Mouse (Mus musculus) lung, embryonic 14.5 days (tissue): ENCODE measurements at regions not wholly inside any gene's neighbourhood (a gene's known extent, or its start where the extent isn't known, plus 50 kb on each side); places are given as distances from the start of the nearest gene placed in this dataset.

Source experiments
- ATAC-seq: fragments of 200-750 bp; cut with Nextera tagmentation; 2 replicates; pipeline ENCODE4 v1.8.0; 2017; ENCODE audit warnings: mild to moderate bottlenecking, moderate TSS enrichment, moderate library complexity; ENCODE audit not compliant: insufficient read depth
- DNase-seq: peaks from one replicate; pipeline ENCODE4 v3.0.0-alpha.2; 2015
- H3K27ac ChIP-seq: fragments of 300-500 bp; sonication (generic); 2 replicates; pipeline ENCODE4 v1.5.1; 2014; ENCODE audit warnings: low read depth, mild to moderate bottlenecking, moderate library complexity
- H3K27me3 ChIP-seq: fragments of 300-500 bp; sonication (generic); 2 replicates; pipeline ENCODE4 v1.6.1; 2014; ENCODE audit warnings: low read length, control low read depth; ENCODE audit not compliant: insufficient read depth
- H3K36me3 ChIP-seq: fragments of 300-500 bp; sonication (generic); 2 replicates; pipeline ENCODE4 v1.6.1; 2014; ENCODE audit warnings: control low read depth; ENCODE audit not compliant: insufficient read depth
- H3K4me1 ChIP-seq: fragments of 300-500 bp; sonication (generic); 2 replicates; pipeline ENCODE4 v1.6.1; 2014; ENCODE audit warnings: antibody characterized with exemption, control low read depth; ENCODE audit not compliant: insufficient read depth
- H3K4me2 ChIP-seq: fragments of 300-500 bp; sonication (generic); 2 replicates; pipeline ENCODE4 v1.6.1; 2014; ENCODE audit warnings: mild to moderate bottlenecking
- H3K4me3 ChIP-seq: fragments of 300-500 bp; sonication (generic); 2 replicates; pipeline ENCODE4 v1.5.1; 2014; ENCODE audit warnings: low read depth, low read length
- H3K9ac ChIP-seq: fragments of 300-500 bp; sonication (generic); 2 replicates; pipeline ENCODE4 v1.6.1; 2014
- H3K9me3 ChIP-seq: fragments of 300-500 bp; sonication (generic); 2 replicates; pipeline ENCODE4 v1.6.1; 2016; ENCODE audit warnings: low read depth, low read length, control low read depth
- CTCF ChIP-seq: IDR thresholded peaks from 2 replicates; pipeline ENCODE4 v1.5.1; 2016; ENCODE audit warnings: antibody characterized with exemption, low read depth
- WGBS: fragments of 180-500 bp; shearing (Covaris S2); extraction: QIAGEN DNeasy Blood & Tissue Kit; methylation state at CpG from one replicate; pipeline ENCODE4 v1.1.7; 2014; 5-methylcytosine and 5-hydroxymethylcytosine counted together

GRCm38 (mm10) chr6:101021650-101022049 lies 188.2 kb downstream of the Ppp4r2 start:
- WGBS: 66% methylated on average over 3 of the region's 3 CpGs
- Histone ChIP-seq H3K4me2 (no peak overlapping the region), H3K9me3 (no peaks in the 10 kb centered on the region), H3K36me3 (no peaks in the 10 kb centered on the region), H3K27ac (no peak overlapping the region), H3K9ac (no peak overlapping the region), H3K4me1 (no peaks in the 10 kb centered on the region), H3K27me3 (no peaks in the 10 kb centered on the region), H3K4me3 (no peak overlapping the region)
- TF ChIP-seq CTCF: no peak
- ATAC-seq (no peak), DNase-seq (no peak)

- Histone ChIP-seq H3K4me2 (no peak overlapping the region), H3K36me3 (no peaks in the 10 kb centered on the region), H3K4me3 (no peak overlapping the region), H3K9ac (no peak overlapping the region), H3K27ac (no peak overlapping the region), H3K4me1 (no peaks in the 10 kb centered on the region), H3K27me3 (no peaks in the 10 kb centered on the region), H3K9me3 (no peaks in the 10 kb centered on the region)
- 91% methylated on average over 4 of the region's 4 CpGs for WGBS
- no peak for TF ChIP-seq CTCF
- ATAC-seq: no peak
- DNase-seq: no peak
These were observed 192.4 kb downstream of the Ppp4r2 start for GRCm38 (mm10) chr6:101025816-101026215.

- Histone ChIP-seq H3K4me3 (no peak overlapping the region), H3K9ac (no peak overlapping the region), H3K4me2 (no peak overlapping the region), H3K27me3 (no peaks in the 10 kb centered on the region), H3K9me3 (no peaks in the 10 kb centered on the region), H3K36me3 (no peaks in the 10 kb centered on the region), H3K4me1 (no peaks in the 10 kb centered on the region), H3K27ac (no peak overlapping the region)
- no peak for TF ChIP-seq CTCF
- WGBS: 70% methylated on average over 10 of the region's 10 CpGs
- ATAC-seq (no peak), DNase-seq (no peak)
These were observed 194.0 kb downstream of the Ppp4r2 start for GRCm38 (mm10) chr6:101027462-101027861.

- no peaks in the 10 kb centered on the region for H3K9me3 ChIP-seq
- DNase-seq (no peak), ATAC-seq (no peak)
- H3K4me1 ChIP-seq: no peaks in the 10 kb centered on the region
- H3K36me3 ChIP-seq: no peaks in the 10 kb centered on the region
- TF ChIP-seq CTCF: no peak
- H3K27me3 ChIP-seq: no peaks in the 10 kb centered on the region
- H3K27ac ChIP-seq: no peak overlapping the region
- no peak overlapping the region for H3K9ac ChIP-seq
- H3K4me3 ChIP-seq: no peak overlapping the region
- no peak overlapping the region for H3K4me2 ChIP-seq
- WGBS: 29% methylated on average over 3 of the region's 3 CpGs
These were observed 196.0 kb downstream of the Ppp4r2 start for GRCm38 (mm10) chr6:101029436-101029835.

- no peaks in the 10 kb centered on the region for H3K27me3 ChIP-seq
- no peak overlapping the region for H3K4me2 ChIP-seq
- no peaks in the 10 kb centered on the region for H3K9me3 ChIP-seq
- no peak for TF ChIP-seq CTCF
- H3K27ac ChIP-seq: no peak overlapping the region
- no peak for ATAC-seq
- 85% methylated on average over 13 of the region's 13 CpGs for WGBS
- H3K4me1 ChIP-seq: no peaks in the 10 kb centered on the region
- H3K36me3 ChIP-seq: no peaks in the 10 kb centered on the region
- no peak overlapping the region for H3K4me3 ChIP-seq
- H3K9ac ChIP-seq: no peak overlapping the region
- no peak for DNase-seq
These were observed 197.2 kb downstream of the Ppp4r2 start for GRCm38 (mm10) chr6:101030451-101031125.

- ATAC-seq (peak; percentile 98), DNase-seq (peak; percentile 87)
- no peak for TF ChIP-seq CTCF
- no peak overlapping the region for H3K4me2 ChIP-seq
- H3K4me1 ChIP-seq: no peaks in the 10 kb centered on the region
- H3K27ac ChIP-seq: no peak overlapping the region
- no peak overlapping the region for H3K4me3 ChIP-seq
- H3K9ac ChIP-seq: no peak overlapping the region
- no peaks in the 10 kb centered on the region for H3K9me3 ChIP-seq
- H3K27me3 ChIP-seq: no peaks in the 10 kb centered on the region
- H3K36me3 ChIP-seq: no peaks in the 10 kb centered on the region
- 31% methylated on average over 6 of the region's 6 CpGs for WGBS
These were observed 213.3 kb downstream of the Ppp4r2 start for GRCm38 (mm10) chr6:101046755-101047154.

- peak; percentile 45; the same call in 1 of the 2 replicates for ATAC-seq
- Histone ChIP-seq H3K27ac (no peak overlapping the region), H3K4me3 (no peak overlapping the region), H3K27me3 (no peaks in the 10 kb centered on the region), H3K9me3 (no peaks in the 10 kb centered on the region), H3K9ac (no peak overlapping the region), H3K4me2 (no peak overlapping the region), H3K4me1 (no peaks in the 10 kb centered on the region), H3K36me3 (no peaks in the 10 kb centered on the region)
- no peak for DNase-seq
- TF ChIP-seq CTCF: no peak
- 68% methylated on average over 10 of the region's 10 CpGs for WGBS
These were observed 213.8 kb downstream of the Ppp4r2 start for GRCm38 (mm10) chr6:101047195-101047594.

- no peak overlapping the region for H3K9ac ChIP-seq
- ATAC-seq: no peak
- H3K9me3 ChIP-seq: no peaks in the 10 kb centered on the region
- no peak overlapping the region for H3K4me3 ChIP-seq
- no peak for DNase-seq
- H3K27me3 ChIP-seq: no peaks in the 10 kb centered on the region
- WGBS: 68% methylated on average over 1 of the region's 1 CpGs
- no peak overlapping the region for H3K27ac ChIP-seq
- no peaks in the 10 kb centered on the region for H3K4me1 ChIP-seq
- no peaks in the 10 kb centered on the region for H3K36me3 ChIP-seq
- TF ChIP-seq CTCF: no peak
- H3K4me2 ChIP-seq: no peak overlapping the region
These were observed 215.0 kb downstream of the Ppp4r2 start for GRCm38 (mm10) chr6:101048431-101048830.
